Mouse (Mus musculus) lung, postnatal 0 days (tissue): ENCODE measurements around the gene Celsr1. TPM values are rescaled to one million over a fixed set of nuclear protein-coding genes. Genes with fewer than 3 reads are reported as not detected.

ENCODE experiments used
- ATAC-seq: fragments of 200-750 bp; cut with Nextera tagmentation; 2 replicates; pipeline ENCODE4 v1.8.0; 2017; ENCODE audit warnings: moderate library complexity
- DNase-seq: peaks from one replicate; pipeline ENCODE4 v3.0.0-alpha.2; 2016; ENCODE audit warnings: low spot score
- H3K27ac ChIP-seq: fragments of 300-500 bp; sonication (generic); 2 replicates; pipeline ENCODE4 v1.5.1; 2014; ENCODE audit warnings: antibody characterized with exemption, mild to moderate bottlenecking, low read length, mixed read lengths
- H3K27me3 ChIP-seq: fragments of 300-500 bp; sonication (generic); replicated peaks from 2 replicates; pipeline ENCODE4 v1.6.1; 2014; ENCODE audit warnings: low read length, mixed read lengths; ENCODE audit not compliant: insufficient read depth
- H3K36me3 ChIP-seq: fragments of 300-500 bp; sonication (generic); 2 replicates; pipeline ENCODE4 v1.6.1; 2014; ENCODE audit warnings: low read length, mixed read lengths; ENCODE audit not compliant: insufficient read depth
- H3K4me1 ChIP-seq: fragments of 300-500 bp; sonication (generic); 2 replicates; pipeline ENCODE4 v1.6.1; 2014; ENCODE audit warnings: antibody characterized with exemption, low read depth, low read length, mixed read lengths; ENCODE audit not compliant: insufficient read depth
- H3K4me2 ChIP-seq: fragments of 300-500 bp; sonication (generic); replicated peaks from 2 replicates; pipeline ENCODE4 v1.6.1; 2014; ENCODE audit warnings: low read depth, mild to moderate bottlenecking, low read length, moderate library complexity, mixed read lengths
- H3K4me3 ChIP-seq: fragments of 300-500 bp; sonication (generic); 2 replicates; pipeline ENCODE4 v1.5.1; 2014; ENCODE audit warnings: low read depth, low read length
- H3K9ac ChIP-seq: fragments of 300-500 bp; sonication (generic); replicated peaks from 2 replicates; pipeline ENCODE4 v1.6.1; 2014; ENCODE audit warnings: low read depth, mild to moderate bottlenecking
- H3K9me3 ChIP-seq: fragments of 300-500 bp; sonication (generic); 2 replicates; pipeline ENCODE4 v1.6.1; 2016; ENCODE audit warnings: low read length, mixed read lengths
- CTCF ChIP-seq: IDR thresholded peaks from 2 replicates; pipeline ENCODE4 v1.5.1; 2016; ENCODE audit warnings: antibody characterized with exemption, mild to moderate bottlenecking
- EP300 ChIP-seq: IDR thresholded peaks from 2 replicates; pipeline ENCODE4 v1.6.1; 2016; ENCODE audit warnings: antibody characterized with exemption, mild to moderate bottlenecking, control low read depth
- WGBS: fragments of 180-500 bp; shearing (Covaris S2); extraction: QIAGEN DNeasy Blood & Tissue Kit; methylation state at CpG from one replicate; pipeline ENCODE4 v1.1.7; 2014; 5-methylcytosine and 5-hydroxymethylcytosine counted together
- polyA plus RNA-seq: library from polyadenylated mRNA; unstranded; fragments of >200 nt; fragmentation: Nextera tagmentation; extraction: Ambion mirVana; gene quantifications from 2 replicates; pipeline ENCODE4 v1.2.1, GENCODE M21; 2015

The Celsr1 gene
- polyA plus RNA-seq, 1 experiment from 2014 or later: 2.1 TPM

DNA sequence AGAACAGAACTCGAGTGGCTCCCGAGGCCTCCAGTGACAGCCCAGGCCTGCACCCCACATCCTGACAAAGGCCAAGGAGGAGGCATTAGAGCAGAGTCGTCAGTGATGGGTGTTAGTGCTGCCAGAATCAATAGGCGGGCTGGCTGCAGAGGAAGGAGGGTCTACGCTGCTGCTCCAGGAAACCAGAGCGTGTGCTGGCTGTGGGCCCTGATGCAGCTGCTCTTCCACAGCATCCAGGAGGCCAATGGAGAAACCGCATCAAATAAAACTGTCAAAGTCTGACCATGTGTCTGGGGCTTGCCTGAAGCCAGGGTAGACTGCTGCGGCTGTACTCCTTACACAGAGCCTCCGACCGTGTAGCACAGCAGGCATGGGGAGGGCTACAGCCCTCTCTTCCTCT lies 136.5 kb downstream of the Celsr1 start:
- DNase-seq (no peak), ATAC-seq (no peak)
- H3K27me3 ChIP-seq: no peaks in the 10 kb centered on the region
- H3K4me3 ChIP-seq: no peak overlapping the region
- no peak overlapping the region for H3K9ac ChIP-seq
- H3K27ac ChIP-seq: no peak overlapping the region
- no peak for TF ChIP-seq CTCF
- no peaks in the 10 kb centered on the region for H3K4me1 ChIP-seq
- peaks cover 40% of the 10 kb centered on the region for H3K36me3 ChIP-seq
- no peaks in the 10 kb centered on the region for H3K9me3 ChIP-seq
- H3K4me2 ChIP-seq: no peak overlapping the region
- WGBS: 77% methylated on average over 10 of the region's 10 CpGs

DNA sequence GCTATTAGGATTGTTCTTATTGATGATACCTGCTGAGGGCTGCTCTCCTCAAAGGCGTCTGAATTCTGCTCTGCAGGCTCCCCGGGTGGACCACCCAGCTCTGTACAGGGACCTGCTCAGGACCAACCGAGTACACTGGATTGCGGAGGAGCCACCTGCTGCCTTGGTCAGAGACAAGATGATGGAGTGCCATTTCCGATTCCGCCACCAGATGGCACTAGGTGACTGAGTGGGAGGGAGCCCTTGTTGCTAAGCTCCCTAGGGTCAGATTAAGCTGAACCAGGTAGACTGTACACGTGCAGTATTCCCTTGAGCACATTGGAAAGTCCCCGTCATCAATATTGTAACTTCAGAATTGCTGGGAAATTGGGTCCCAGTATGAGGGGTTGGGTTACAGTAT lies 137.3 kb downstream of the Celsr1 start:
- ATAC-seq: no peak
- H3K27me3 ChIP-seq: no peaks in the 10 kb centered on the region
- no peaks in the 10 kb centered on the region for H3K9me3 ChIP-seq
- DNase-seq: peak; percentile 62
- peak; percentile 94 for TF ChIP-seq CTCF
- TF ChIP-seq EP300: no peak
- H3K4me1 ChIP-seq: no peaks in the 10 kb centered on the region
- H3K36me3 ChIP-seq: peaks cover 40% of the 10 kb centered on the region
- no peak overlapping the region for H3K9ac ChIP-seq
- H3K4me3 ChIP-seq: no peak overlapping the region
- no peak overlapping the region for H3K4me2 ChIP-seq
- H3K27ac ChIP-seq: no peak overlapping the region
- WGBS: 17% methylated on average over 8 of the region's 8 CpGs

- no peaks in the 10 kb centered on the region for H3K9me3 ChIP-seq
- H3K9ac ChIP-seq: no peak overlapping the region
- H3K4me1 ChIP-seq: no peaks in the 10 kb centered on the region
- ATAC-seq: no peak
- no peak overlapping the region for H3K4me2 ChIP-seq
- no peak overlapping the region for H3K27ac ChIP-seq
- WGBS: 85% methylated on average over 7 of the region's 7 CpGs
- no peaks in the 10 kb centered on the region for H3K27me3 ChIP-seq
- TF ChIP-seq CTCF (no peak), EP300 (no peak)
- no peak overlapping the region for H3K4me3 ChIP-seq
- H3K36me3 ChIP-seq: peaks cover 48% of the 10 kb centered on the region
- no peak for DNase-seq
Observed at GRCm38 (mm10) chr15:85893871-85894270, 139.7 kb downstream of the Celsr1 start.

- ATAC-seq (no peak), DNase-seq (no peak)
- Histone ChIP-seq H3K36me3 (peaks cover 43% of the 10 kb centered on the region), H3K27ac (no peak overlapping the region), H3K4me2 (no peak overlapping the region), H3K27me3 (no peaks in the 10 kb centered on the region), H3K4me1 (no peaks in the 10 kb centered on the region), H3K9me3 (no peaks in the 10 kb centered on the region), H3K4me3 (no peak overlapping the region), H3K9ac (no peak overlapping the region)
- WGBS: 84% methylated on average over 13 of the region's 13 CpGs
- no peak for TF ChIP-seq CTCF
- TF ChIP-seq EP300: no peak
Observed at GRCm38 (mm10) chr15:85892498-85893118, 141.0 kb downstream of the Celsr1 start.

DNA sequence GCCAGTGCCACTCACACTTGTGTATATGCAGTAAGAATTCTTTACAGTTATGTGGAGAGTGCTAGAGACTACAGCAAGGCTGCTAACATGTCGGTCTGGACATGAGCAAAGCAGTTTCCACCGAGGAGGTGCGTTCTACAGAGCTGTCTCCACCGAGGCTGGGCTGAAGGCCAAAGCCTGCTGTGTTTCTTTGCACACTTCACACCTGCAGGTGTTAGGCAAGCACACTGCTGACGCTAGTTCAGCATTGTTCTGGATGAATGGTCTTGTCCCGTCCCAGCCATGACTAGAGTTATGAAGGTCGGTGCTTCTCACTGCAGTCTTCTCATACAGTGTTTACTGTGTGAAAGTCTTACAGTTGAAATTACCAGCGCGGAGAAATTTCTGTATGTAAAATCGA lies 141.6 kb downstream of the Celsr1 start:
- no peaks in the 10 kb centered on the region for H3K9me3 ChIP-seq
- ATAC-seq: peak; percentile 50
- peaks cover 37% of the 10 kb centered on the region for H3K36me3 ChIP-seq

GRCm38 (mm10) chr15:85889235-85889634 lies 144.3 kb downstream of the Celsr1 start:
- no peaks in the 10 kb centered on the region for H3K27me3 ChIP-seq
- H3K4me3 ChIP-seq: no peak overlapping the region
- ATAC-seq (no peak), DNase-seq (no peak)
- H3K4me2 ChIP-seq: no peak overlapping the region
- peaks cover 40% of the 10 kb centered on the region; the same call in 1 of the 2 replicates for H3K36me3 ChIP-seq
- H3K9ac ChIP-seq: no peak overlapping the region
- H3K4me1 ChIP-seq: no peaks in the 10 kb centered on the region
- 85% methylated on average over 4 of the region's 4 CpGs for WGBS
- no peaks in the 10 kb centered on the region for H3K9me3 ChIP-seq
- TF ChIP-seq CTCF: no peak
- H3K27ac ChIP-seq: no peak overlapping the region

More for the DNA sequence above, 141.6 kb downstream of the Celsr1 start:
- DNase-seq: no peak
- WGBS: 72% methylated on average over 10 of the region's 10 CpGs
- no peaks in the 10 kb centered on the region for H3K27me3 ChIP-seq
- H3K9ac ChIP-seq: no peak overlapping the region
- no peak overlapping the region for H3K4me2 ChIP-seq
- H3K27ac ChIP-seq: no peak overlapping the region
- TF ChIP-seq CTCF (no peak), EP300 (no peak)
- H3K4me3 ChIP-seq: no peak overlapping the region
- no peaks in the 10 kb centered on the region for H3K4me1 ChIP-seq

DNA sequence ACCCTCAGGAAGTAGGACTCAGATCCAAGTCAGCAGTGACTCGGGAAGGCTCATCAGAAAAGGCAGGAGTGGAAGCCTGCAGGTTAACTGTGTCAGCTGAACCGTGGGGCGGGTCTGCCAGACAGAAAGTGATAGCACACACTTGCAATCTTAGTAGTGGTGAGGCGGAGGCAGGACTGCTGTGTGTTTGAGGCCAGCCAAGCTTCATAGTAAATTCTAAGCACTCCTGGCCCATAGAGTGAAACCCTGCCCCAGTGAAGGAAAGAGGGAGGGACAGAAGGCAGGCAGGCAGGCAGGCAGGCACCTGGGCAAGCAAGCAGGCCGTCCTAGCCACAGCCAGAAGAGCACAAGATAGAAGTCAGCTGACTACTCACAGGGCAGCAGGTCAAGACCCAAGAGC lies 148.0 kb downstream of the Celsr1 start:
- H3K27me3 ChIP-seq: no peaks in the 10 kb centered on the region
- H3K4me1 ChIP-seq: no peaks in the 10 kb centered on the region
- H3K9ac ChIP-seq: no peak overlapping the region
- DNase-seq: no peak
- TF ChIP-seq CTCF: no peak
- no peak for TF ChIP-seq EP300
- H3K9me3 ChIP-seq: no peaks in the 10 kb centered on the region
- no peak overlapping the region for H3K4me2 ChIP-seq
- no peak overlapping the region for H3K4me3 ChIP-seq
- H3K27ac ChIP-seq: no peak overlapping the region
- 78% methylated on average over 5 of the region's 5 CpGs for WGBS
- H3K36me3 ChIP-seq: peaks cover 22% of the 10 kb centered on the region; the same call in 1 of the 2 replicates
- no peak for ATAC-seq
